Mouse (Mus musculus): ENCODE measurements around the gene Schip1. TPM values are rescaled to one million over a fixed set of nuclear protein-coding genes. Genes with fewer than 3 reads are reported as not detected.

Gene Schip1
- polyA plus RNA-seq, 1 experiment from 2014 or later = 29.7 TPM

GRCm38 (mm10) chr3:68121338-68121737 lies 56.7 kb downstream of the Schip1 start:
- Histone ChIP-seq H3K9me3 (ENCODE audit: control insufficient read depth, low read length) (no peaks in the 10 kb centered on the region), H3K4me1 (ENCODE audit: control insufficient read depth, insufficient read depth, low read length) (no peaks in the 10 kb centered on the region), H3K4me3 (ENCODE audit: low read length) (no peak overlapping the region), H3K36me3 (ENCODE audit: control insufficient read depth, insufficient read depth, low read length) (no peaks in the 10 kb centered on the region), H3K27ac (ENCODE audit: low read length) (no peak overlapping the region), H3K4me2 (ENCODE audit: low read depth, low read length) (no peak overlapping the region), H3K27me3 (replicated peaks; ENCODE audit: control insufficient read depth, insufficient read depth, low read length) (no peaks in the 10 kb centered on the region), H3K9ac (ENCODE audit: low read depth, low read length) (no peak overlapping the region)
- 39% methylated on average over 5 of the region's 5 CpGs for WGBS
- ATAC-seq = no peak

GRCm38 (mm10) chr3:68126284-68126856 lies 61.8 kb downstream of the Schip1 start:
- no peaks in the 10 kb centered on the region for H3K27me3 ChIP-seq (replicated peaks; ENCODE audit: control insufficient read depth, insufficient read depth, low read length)
- no peak overlapping the region for H3K9ac ChIP-seq (ENCODE audit: low read depth, low read length)
- H3K36me3 ChIP-seq (ENCODE audit: control insufficient read depth, insufficient read depth, low read length) = no peaks in the 10 kb centered on the region
- H3K4me1 ChIP-seq (ENCODE audit: control insufficient read depth, insufficient read depth, low read length) = no peaks in the 10 kb centered on the region
- H3K9me3 ChIP-seq (ENCODE audit: control insufficient read depth, low read length) = no peaks in the 10 kb centered on the region
- WGBS = 67% methylated on average over 6 of the region's 6 CpGs
- no peak for ATAC-seq
- H3K27ac ChIP-seq (ENCODE audit: low read length) = no peak overlapping the region
- no peak overlapping the region for H3K4me2 ChIP-seq (ENCODE audit: low read depth, low read length)
- no peak overlapping the region for H3K4me3 ChIP-seq (ENCODE audit: low read length)

GRCm38 (mm10) chr3:68130386-68130785 lies 65.8 kb downstream of the Schip1 start:
- no peaks in the 10 kb centered on the region for H3K9me3 ChIP-seq (ENCODE audit: control insufficient read depth, low read length)
- no peak overlapping the region for H3K4me3 ChIP-seq (ENCODE audit: low read length)
- H3K9ac ChIP-seq (ENCODE audit: low read depth, low read length) = no peak overlapping the region
- no peak for ATAC-seq
- WGBS = 71% methylated on average over 1 of the region's 1 CpGs
- H3K36me3 ChIP-seq (ENCODE audit: control insufficient read depth, insufficient read depth, low read length) = no peaks in the 10 kb centered on the region
- H3K27ac ChIP-seq (ENCODE audit: low read length) = no peak overlapping the region
- H3K4me2 ChIP-seq (ENCODE audit: low read depth, low read length) = no peak overlapping the region
- H3K27me3 ChIP-seq (replicated peaks; ENCODE audit: control insufficient read depth, insufficient read depth, low read length) = no peaks in the 10 kb centered on the region
- H3K4me1 ChIP-seq (ENCODE audit: control insufficient read depth, insufficient read depth, low read length) = no peaks in the 10 kb centered on the region

- H3K27me3 ChIP-seq (replicated peaks; ENCODE audit: control insufficient read depth, insufficient read depth, low read length) = no peaks in the 10 kb centered on the region
- H3K9me3 ChIP-seq (ENCODE audit: control insufficient read depth, low read length) = no peaks in the 10 kb centered on the region
- H3K27ac ChIP-seq (ENCODE audit: low read length) = no peak overlapping the region
- WGBS = 75% methylated on average over 5 of the region's 5 CpGs
- no peaks in the 10 kb centered on the region for H3K36me3 ChIP-seq (ENCODE audit: control insufficient read depth, insufficient read depth, low read length)
- no peaks in the 10 kb centered on the region for H3K4me1 ChIP-seq (ENCODE audit: control insufficient read depth, insufficient read depth, low read length)
- no peak overlapping the region for H3K9ac ChIP-seq (ENCODE audit: low read depth, low read length)
- H3K4me3 ChIP-seq (ENCODE audit: low read length) = no peak overlapping the region
- ATAC-seq = no peak
- H3K4me2 ChIP-seq (ENCODE audit: low read depth, low read length) = no peak overlapping the region
Observed at GRCm38 (mm10) chr3:68138833-68139627, 74.4 kb downstream of the Schip1 start.

- no peaks in the 10 kb centered on the region for H3K4me1 ChIP-seq (ENCODE audit: control insufficient read depth, insufficient read depth, low read length)
- ATAC-seq = no peak
- no peaks in the 10 kb centered on the region for H3K27me3 ChIP-seq (replicated peaks; ENCODE audit: control insufficient read depth, insufficient read depth, low read length)
Observed at GRCm38 (mm10) chr3:68150688-68151087, 86.1 kb downstream of the Schip1 start.

GRCm38 (mm10) chr3:68160175-68160574 lies 95.6 kb downstream of the Schip1 start:
- ATAC-seq = no peak
- Histone ChIP-seq H3K27ac (ENCODE audit: low read length) (no peak overlapping the region), H3K4me1 (ENCODE audit: control insufficient read depth, insufficient read depth, low read length) (no peaks in the 10 kb centered on the region), H3K9ac (ENCODE audit: low read depth, low read length) (no peak overlapping the region), H3K9me3 (ENCODE audit: control insufficient read depth, low read length) (no peaks in the 10 kb centered on the region), H3K4me3 (ENCODE audit: low read length) (no peak overlapping the region), H3K4me2 (ENCODE audit: low read depth, low read length) (no peak overlapping the region), H3K27me3 (replicated peaks; ENCODE audit: control insufficient read depth, insufficient read depth, low read length) (no peaks in the 10 kb centered on the region), H3K36me3 (ENCODE audit: control insufficient read depth, insufficient read depth, low read length) (no peaks in the 10 kb centered on the region)
- 70% methylated on average over 1 of the region's 1 CpGs for WGBS

More at GRCm38 (mm10) chr3:68150688-68151087, 86.1 kb downstream of the Schip1 start:
- Histone ChIP-seq H3K4me3 (ENCODE audit: low read length) (no peak overlapping the region), H3K27ac (ENCODE audit: low read length) (no peak overlapping the region), H3K36me3 (ENCODE audit: control insufficient read depth, insufficient read depth, low read length) (no peaks in the 10 kb centered on the region), H3K9me3 (ENCODE audit: control insufficient read depth, low read length) (no peaks in the 10 kb centered on the region), H3K9ac (ENCODE audit: low read depth, low read length) (no peak overlapping the region), H3K4me2 (ENCODE audit: low read depth, low read length) (no peak overlapping the region)
- 80% methylated on average over 8 of the region's 8 CpGs for WGBS

- no peak for ATAC-seq
- Histone ChIP-seq H3K4me2 (ENCODE audit: low read depth, low read length) (no peak overlapping the region), H3K4me3 (ENCODE audit: low read length) (no peak overlapping the region), H3K9ac (ENCODE audit: low read depth, low read length) (no peak overlapping the region), H3K36me3 (ENCODE audit: control insufficient read depth, insufficient read depth, low read length) (no peaks in the 10 kb centered on the region), H3K9me3 (ENCODE audit: control insufficient read depth, low read length) (no peaks in the 10 kb centered on the region), H3K27me3 (replicated peaks; ENCODE audit: control insufficient read depth, insufficient read depth, low read length) (no peaks in the 10 kb centered on the region), H3K27ac (ENCODE audit: low read length) (no peak overlapping the region), H3K4me1 (ENCODE audit: control insufficient read depth, insufficient read depth, low read length) (no peaks in the 10 kb centered on the region)
- 73% methylated on average over 3 of the region's 3 CpGs for WGBS
Observed at GRCm38 (mm10) chr3:68160760-68161159, 96.2 kb downstream of the Schip1 start.

- Histone ChIP-seq H3K27ac (ENCODE audit: low read length) (no peak overlapping the region), H3K9me3 (ENCODE audit: control insufficient read depth, low read length) (no peaks in the 10 kb centered on the region), H3K9ac (ENCODE audit: low read depth, low read length) (no peak overlapping the region), H3K27me3 (replicated peaks; ENCODE audit: control insufficient read depth, insufficient read depth, low read length) (no peaks in the 10 kb centered on the region), H3K36me3 (ENCODE audit: control insufficient read depth, insufficient read depth, low read length) (no peaks in the 10 kb centered on the region), H3K4me3 (ENCODE audit: low read length) (no peak overlapping the region), H3K4me1 (ENCODE audit: control insufficient read depth, insufficient read depth, low read length) (no peaks in the 10 kb centered on the region; the same call in 1 of the 2 replicates), H3K4me2 (ENCODE audit: low read depth, low read length) (no peak overlapping the region)
- ATAC-seq = no peak
- 41% methylated on average over 1 of the region's 1 CpGs for WGBS
Observed at GRCm38 (mm10) chr3:68178248-68178647, 113.6 kb downstream of the Schip1 start.

GRCm38 (mm10) chr3:68187471-68187870 lies 122.9 kb downstream of the Schip1 start:
- H3K36me3 ChIP-seq (ENCODE audit: control insufficient read depth, insufficient read depth, low read length) = no peaks in the 10 kb centered on the region
- H3K4me3 ChIP-seq (ENCODE audit: low read length) = no peak overlapping the region
- H3K4me1 ChIP-seq (ENCODE audit: control insufficient read depth, insufficient read depth, low read length) = no peaks in the 10 kb centered on the region
- no peaks in the 10 kb centered on the region for H3K27me3 ChIP-seq (replicated peaks; ENCODE audit: control insufficient read depth, insufficient read depth, low read length)
- no peak overlapping the region for H3K9ac ChIP-seq (ENCODE audit: low read depth, low read length)
- H3K27ac ChIP-seq (ENCODE audit: low read length) = no peak overlapping the region
- no peaks in the 10 kb centered on the region for H3K9me3 ChIP-seq (ENCODE audit: control insufficient read depth, low read length)
- ATAC-seq = no peak
- H3K4me2 ChIP-seq (ENCODE audit: low read depth, low read length) = no peak overlapping the region
- WGBS = 59% methylated on average over 8 of the region's 8 CpGs

Data from intestine, embryonic 16.5 days (tissue).